Mouse (Mus musculus): ENCODE results near the gene Vmn1r196.
"Not testable (repeated sequence)": the region's sequence is repeated elsewhere in the genome, so short reads cannot be mapped to it uniquely, and the experiment has no call there.

Vmn1r196 gene

GRCm38 (mm10) chr13:22289620-22290019 is at the start of gene Vmn1r196:
Vmn1r196 (plus strand) TSS chr13:22289920.
- DNase-seq (ENCODE audit: low read depth) = no peak

GRCm38 (mm10) chr13:22243915-22244314 is 45.8 kb upstream of the Vmn1r196 start, which contains the start of gene Vmn1r194:
Vmn1r194 (plus strand) TSS chr13:22244215.
- DNase-seq (ENCODE audit: low read depth) = no peak

GRCm38 (mm10) chr13:22270222-22270621 is 19.5 kb upstream of the Vmn1r196 start, which contains the start of gene Vmn1r195:
Vmn1r195 (plus strand) TSS chr13:22270522.
- not testable (repeated sequence) for DNase-seq (ENCODE audit: low read depth)

- DNase-seq (ENCODE audit: low read depth) = no peak
These were observed 18.0 kb upstream of the Vmn1r196 start for GRCm38 (mm10) chr13:22271721-22272120.

GRCm38 (mm10) chr13:22284578-22284977 is 5.1 kb upstream of the Vmn1r196 start:
- DNase-seq (ENCODE audit: low read depth) = no peak

- not testable (repeated sequence) for DNase-seq (ENCODE audit: low read depth)
These were observed 18.4 kb downstream of the Vmn1r196 start for GRCm38 (mm10) chr13:22308075-22308474.

- no peak for DNase-seq (ENCODE audit: low read depth)
These were observed 25.6 kb downstream of the Vmn1r196 start for GRCm38 (mm10) chr13:22315361-22315760.

GRCm38 (mm10) chr13:22317366-22317765 is 27.6 kb downstream of the Vmn1r196 start:
- DNase-seq (ENCODE audit: low read depth) = no peak

- DNase-seq (ENCODE audit: low read depth) = no peak
These were observed 30.4 kb downstream of the Vmn1r196 start for GRCm38 (mm10) chr13:22320091-22320490.

GRCm38 (mm10) chr13:22324289-22324688 is 34.6 kb downstream of the Vmn1r196 start, which contains the start of gene Vmn1r197:
Vmn1r197 (plus strand) TSS chr13:22324589.
- DNase-seq (ENCODE audit: low read depth) = no peak

GRCm38 (mm10) chr13:22333269-22333668 is 43.5 kb downstream of the Vmn1r196 start:
- no peak for DNase-seq (ENCODE audit: low read depth)

GRCm38 (mm10) chr13:22335565-22335964 is 45.8 kb downstream of the Vmn1r196 start:
- DNase-seq (ENCODE audit: low read depth) = no peak

Measured in fibroblast of lung, adult 2 months (primary cell).